Mouse (Mus musculus) ES-CJ7 (cell line): ENCODE data around the gene Camta1.

ENCODE experiments used
- DNase-seq: peaks from one replicate; pipeline ENCODE4 v3.0.0; 2011; ENCODE audit warnings: low read depth, low spot score

Gene Camta1

GRCm38 (mm10) chr4:151449981-151450380 lies 411.7 kb downstream of the Camta1 start:
- peak; percentile 25 for DNase-seq

- no peak for DNase-seq
Observed at GRCm38 (mm10) chr4:151448341-151448740, 413.3 kb downstream of the Camta1 start.

- DNase-seq: no peak
Observed at GRCm38 (mm10) chr4:151444665-151445064, 417.0 kb downstream of the Camta1 start.

GRCm38 (mm10) chr4:151438561-151438960 lies 423.1 kb downstream of the Camta1 start:
- no peak for DNase-seq

GRCm38 (mm10) chr4:151437859-151438258 lies 423.8 kb downstream of the Camta1 start:
- no peak for DNase-seq

GRCm38 (mm10) chr4:151425133-151425532 lies 436.5 kb downstream of the Camta1 start:
- DNase-seq: peak; percentile 69

GRCm38 (mm10) chr4:151422922-151423321 lies 438.8 kb downstream of the Camta1 start:
- no peak for DNase-seq

GRCm38 (mm10) chr4:151422361-151422760 lies 439.3 kb downstream of the Camta1 start:
- DNase-seq: no peak

GRCm38 (mm10) chr4:151418344-151418875 lies 443.3 kb downstream of the Camta1 start:
- no peak for DNase-seq

- DNase-seq: no peak
Observed at GRCm38 (mm10) chr4:151415812-151416211, 445.9 kb downstream of the Camta1 start.

- DNase-seq: no peak
Observed at GRCm38 (mm10) chr4:151415376-151415775, 446.3 kb downstream of the Camta1 start.

GRCm38 (mm10) chr4:151414952-151415351 lies 446.7 kb downstream of the Camta1 start:
- DNase-seq: no peak

GRCm38 (mm10) chr4:151411641-151412061 lies 450.0 kb downstream of the Camta1 start:
- no peak for DNase-seq

GRCm38 (mm10) chr4:151411016-151411415 lies 450.7 kb downstream of the Camta1 start:
- no peak for DNase-seq

- DNase-seq: no peak
Observed at GRCm38 (mm10) chr4:151409291-151409690, 452.4 kb downstream of the Camta1 start.

GRCm38 (mm10) chr4:151408811-151409210 lies 452.9 kb downstream of the Camta1 start:
- DNase-seq: peak; percentile 81

GRCm38 (mm10) chr4:151408246-151408645 lies 453.4 kb downstream of the Camta1 start:
- no peak for DNase-seq

GRCm38 (mm10) chr4:151407129-151407528 lies 454.5 kb downstream of the Camta1 start:
- peak; percentile 51 for DNase-seq

- peak; percentile 44 for DNase-seq
Observed at GRCm38 (mm10) chr4:151404581-151405256, 457.0 kb downstream of the Camta1 start.

- DNase-seq: no peak
Observed at GRCm38 (mm10) chr4:151401685-151402397, 459.8 kb downstream of the Camta1 start.

- DNase-seq: no peak
Observed at GRCm38 (mm10) chr4:151396536-151396935, 465.1 kb downstream of the Camta1 start.

- no peak for DNase-seq
Observed at GRCm38 (mm10) chr4:151389345-151389744, 472.3 kb downstream of the Camta1 start.
